Mouse (Mus musculus): ENCODE results near the gene Zfp574. TPM values are rescaled to one million over a fixed set of nuclear protein-coding genes. Genes with fewer than 3 reads are reported as not detected.

Zfp574 gene
- total RNA-seq, 1 experiment, result 18.9 TPM

DNA sequence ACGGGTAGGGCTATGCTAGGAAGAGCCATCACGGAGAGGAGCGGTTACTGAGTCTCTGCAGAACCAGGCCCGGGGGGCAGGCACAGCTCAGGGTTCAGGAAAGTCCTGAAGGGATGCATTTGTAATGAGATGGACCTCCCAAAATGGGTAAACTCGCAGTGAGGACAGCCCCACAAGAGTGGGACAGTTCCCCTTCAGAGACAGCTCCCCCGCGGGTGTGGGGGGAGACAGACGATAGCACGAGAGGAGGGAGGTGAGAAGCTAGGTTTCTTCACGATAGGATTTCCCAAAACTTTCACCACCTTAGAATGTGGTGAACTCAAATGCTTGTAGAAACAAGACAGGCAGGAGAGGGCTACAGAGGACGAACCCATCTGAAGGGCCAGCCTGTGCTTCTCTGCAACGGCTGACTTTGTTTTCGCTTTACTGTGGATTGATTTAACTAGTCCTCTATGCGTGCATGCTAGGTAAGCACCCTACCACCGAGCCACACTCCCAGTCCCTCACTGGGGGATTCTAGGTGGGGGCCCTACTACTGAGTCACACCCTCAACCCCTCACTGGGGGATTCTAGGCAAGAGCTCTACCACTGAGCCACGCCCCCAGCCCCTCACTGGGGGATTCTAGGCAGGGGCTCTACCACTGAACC lies 40.7 kb downstream of the Zfp574 start:
- Histone ChIP-seq H3K36me3 (ENCODE audit: control insufficient read depth, insufficient read depth, low read length, poor library complexity, severe bottlenecking) (no peaks in the 10 kb centered on the region), H3K27ac (ENCODE audit: insufficient read depth, low read depth, low read length, poor library complexity, severe bottlenecking) (no peak overlapping the region), H3K9me3 (ENCODE audit: control insufficient read depth, insufficient read depth, low read depth, low read length) (no peaks in the 10 kb centered on the region), H3K4me3 (ENCODE audit: insufficient read depth in 1 of 2, low read depth in 1 of 2, low read length in 2 of 2, poor library complexity in 1 of 2, severe bottlenecking in 1 of 2) (no peak overlapping the region), H3K9ac (ENCODE audit: insufficient read depth, low read depth, low read length, poor library complexity, severe bottlenecking) (no peak overlapping the region), H3K4me1 (ENCODE audit: control insufficient read depth in 2 of 2, insufficient read depth in 2 of 2, low read length in 2 of 2, poor library complexity in 1 of 2) (peaks cover 3 to 7% of the 10 kb centered on the region in 2 experiments; a peak in 2 of 4 replicates)
- TF ChIP-seq HCFC1 (IDR thresholded peaks at IDR 0.05; ENCODE audit: borderline replicate concordance, insufficient read depth, low read length) (no peak), ZNF384 (IDR thresholded peaks at IDR 0.05; ENCODE audit: low read depth, low read length) (no peak), CHD2 (IDR thresholded peaks at IDR 0.05; ENCODE audit: low read depth, low read length) (no peak), ZC3H11A (IDR thresholded peaks at IDR 0.05; ENCODE audit: borderline replicate concordance, low read depth, low read length) (no peak), MAFK (IDR thresholded peaks at IDR 0.05; ENCODE audit: insufficient read depth, low read depth, low read length) (no peak)
- DNase-seq (ENCODE audit: low read depth, low spot score), result no peak
- in situ Hi-C loops (cut with MboI; ENCODE audit: low sequenced_read_pairs in 2 of 2, unreplicated experiment in 2 of 2), result no loop called here

DNA sequence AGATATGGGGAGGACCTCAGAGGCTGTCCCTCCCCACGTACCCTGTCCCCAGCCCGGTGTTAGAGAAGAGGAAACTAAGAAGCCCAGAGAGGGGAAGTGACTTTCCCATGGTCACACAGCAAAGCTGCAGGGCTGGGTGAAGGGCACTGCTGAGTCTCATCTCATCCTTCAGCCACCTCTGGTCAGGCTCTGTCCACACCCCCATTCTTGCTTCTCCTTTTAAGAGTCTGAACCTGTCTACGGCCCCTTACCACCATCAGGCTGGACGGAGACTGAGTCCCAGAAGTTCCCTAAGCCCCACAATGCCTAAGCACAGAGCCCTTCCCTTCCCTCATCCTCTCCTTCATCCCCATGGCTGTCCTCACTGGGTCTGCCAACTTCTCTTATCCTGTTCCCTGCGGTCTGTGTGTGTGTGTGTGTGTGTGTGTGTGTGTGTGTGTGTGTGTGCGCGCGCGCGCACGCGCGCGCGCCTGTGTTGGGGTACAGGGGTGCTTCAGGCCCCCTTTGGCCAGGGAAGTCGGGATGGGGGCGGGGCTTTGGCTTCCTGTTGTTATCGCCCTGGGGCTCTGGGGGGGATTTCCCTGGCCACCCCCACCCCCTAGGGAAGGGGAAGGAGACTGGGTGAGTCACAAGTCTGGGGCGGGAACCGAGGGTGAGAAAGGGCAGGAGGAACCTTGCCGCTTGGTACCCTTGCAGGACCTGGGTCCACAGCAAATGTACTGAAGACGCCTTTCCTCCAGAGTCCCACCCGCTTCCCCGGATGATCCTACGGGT lies 47.9 kb downstream of the Zfp574 start:
- Histone ChIP-seq H3K9me3 (ENCODE audit: control insufficient read depth, insufficient read depth, low read depth, low read length) (no peaks in the 10 kb centered on the region), H3K4me1 (ENCODE audit: control insufficient read depth in 2 of 2, insufficient read depth in 2 of 2, low read length in 2 of 2, poor library complexity in 1 of 2) (peaks cover 0 to 18% of the 10 kb centered on the region in 2 experiments; a peak in 2 of 4 replicates), H3K27ac (ENCODE audit: insufficient read depth, low read depth, low read length, poor library complexity, severe bottlenecking) (no peak overlapping the region), H3K36me3 (ENCODE audit: control insufficient read depth, insufficient read depth, low read length, poor library complexity, severe bottlenecking) (no peaks in the 10 kb centered on the region), H3K9ac (ENCODE audit: insufficient read depth, low read depth, low read length, poor library complexity, severe bottlenecking) (no peak overlapping the region), H3K4me3 (ENCODE audit: insufficient read depth in 1 of 2, low read depth in 1 of 2, low read length in 2 of 2, poor library complexity in 1 of 2, severe bottlenecking in 1 of 2) (peak overlapping the region in 1 of 2 experiments; percentile 24; a peak in 1 of 4 replicates)
- in situ Hi-C loops (cut with MboI; ENCODE audit: low sequenced_read_pairs in 2 of 2, unreplicated experiment in 2 of 2), result no loop called here
- no peak for DNase-seq (ENCODE audit: low read depth, low spot score)
- TF ChIP-seq MAFK (IDR thresholded peaks at IDR 0.05; ENCODE audit: insufficient read depth, low read depth, low read length) (no peak), ZC3H11A (IDR thresholded peaks at IDR 0.05; ENCODE audit: borderline replicate concordance, low read depth, low read length) (no peak), HCFC1 (IDR thresholded peaks at IDR 0.05; ENCODE audit: borderline replicate concordance, insufficient read depth, low read length) (no peak), CHD2 (IDR thresholded peaks at IDR 0.05; ENCODE audit: low read depth, low read length) (no peak), ZNF384 (IDR thresholded peaks at IDR 0.05; ENCODE audit: low read depth, low read length) (no peak)

DNA sequence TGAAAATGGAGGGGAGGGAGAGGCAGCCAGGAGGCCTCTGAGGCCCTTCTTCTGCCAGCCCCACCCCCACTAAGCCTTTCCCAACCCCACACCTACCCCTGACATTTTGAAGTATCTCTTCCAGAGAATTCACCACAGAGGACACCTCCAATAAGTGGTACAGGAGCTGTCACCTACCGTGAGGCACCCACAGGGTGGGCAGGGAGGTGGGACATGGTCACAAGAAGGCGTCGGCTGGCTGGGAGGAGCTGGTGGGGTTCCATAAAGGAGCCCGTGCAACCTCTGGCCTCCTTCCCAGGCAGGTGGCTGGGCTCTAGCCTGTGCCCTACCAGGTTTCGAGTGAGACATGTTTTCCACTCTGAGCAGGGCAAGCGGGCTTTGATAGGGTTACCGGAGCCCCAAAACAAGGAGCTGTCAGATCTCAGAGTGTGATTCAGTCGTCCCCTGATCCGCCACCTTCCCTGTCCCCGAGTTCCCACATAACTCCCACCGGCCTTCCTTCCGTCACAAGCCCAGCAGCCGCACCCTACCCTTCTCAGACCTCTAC lies 48.9 kb downstream of the Zfp574 start:
- H3K9me3 ChIP-seq (ENCODE audit: control insufficient read depth, insufficient read depth, low read depth, low read length), result no peaks in the 10 kb centered on the region

DNA sequence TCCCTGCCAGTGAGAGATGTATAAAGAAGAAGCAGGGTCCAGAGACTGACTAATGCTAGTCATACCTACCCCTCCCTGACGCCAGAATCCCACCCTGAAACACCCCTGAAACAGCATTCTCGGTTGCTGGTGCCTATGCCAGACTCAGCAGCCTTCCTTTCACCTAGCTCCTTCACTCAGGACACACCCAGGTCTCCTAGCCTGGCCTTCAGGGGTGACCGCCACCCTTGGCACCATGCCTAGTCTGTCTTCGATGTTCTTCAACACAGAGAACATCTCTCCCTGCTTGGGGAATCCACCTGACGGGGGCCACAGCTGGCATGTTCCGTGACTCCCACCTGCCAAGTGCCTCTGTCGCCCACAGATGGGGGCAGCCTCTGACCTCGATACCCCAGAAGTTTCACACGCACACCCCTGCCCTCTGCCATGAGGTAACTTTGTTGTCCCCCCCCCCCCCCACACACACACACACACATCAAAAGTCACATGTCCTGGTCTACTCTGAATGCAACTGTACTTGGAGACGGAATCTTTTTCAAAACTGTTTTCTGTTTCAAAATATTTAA lies 53.4 kb downstream of the Zfp574 start:
- Histone ChIP-seq H3K36me3 (ENCODE audit: control insufficient read depth, insufficient read depth, low read length, poor library complexity, severe bottlenecking) (no peaks in the 10 kb centered on the region), H3K9ac (ENCODE audit: insufficient read depth, low read depth, low read length, poor library complexity, severe bottlenecking) (no peak overlapping the region), H3K9me3 (ENCODE audit: control insufficient read depth, insufficient read depth, low read depth, low read length) (no peaks in the 10 kb centered on the region), H3K27ac (ENCODE audit: insufficient read depth, low read depth, low read length, poor library complexity, severe bottlenecking) (no peak overlapping the region), H3K4me3 (ENCODE audit: insufficient read depth in 1 of 2, low read depth in 1 of 2, low read length in 2 of 2, poor library complexity in 1 of 2, severe bottlenecking in 1 of 2) (no peak overlapping the region), H3K4me1 (ENCODE audit: control insufficient read depth in 2 of 2, insufficient read depth in 2 of 2, low read length in 2 of 2, poor library complexity in 1 of 2) (peaks cover 0 to 8% of the 10 kb centered on the region in 2 experiments; a peak in 1 of 4 replicates)
- in situ Hi-C loops (cut with MboI; ENCODE audit: low sequenced_read_pairs in 2 of 2, unreplicated experiment in 2 of 2), result no loop called here
- TF ChIP-seq HCFC1 (IDR thresholded peaks at IDR 0.05; ENCODE audit: borderline replicate concordance, insufficient read depth, low read length) (no peak), CHD2 (IDR thresholded peaks at IDR 0.05; ENCODE audit: low read depth, low read length) (no peak), ZC3H11A (IDR thresholded peaks at IDR 0.05; ENCODE audit: borderline replicate concordance, low read depth, low read length) (no peak), ZNF384 (IDR thresholded peaks at IDR 0.05; ENCODE audit: low read depth, low read length) (no peak), MAFK (IDR thresholded peaks at IDR 0.05; ENCODE audit: insufficient read depth, low read depth, low read length) (no peak)
- DNase-seq (ENCODE audit: low read depth, low spot score), result no peak

More for the DNA sequence above, 48.9 kb downstream of the Zfp574 start:
- Histone ChIP-seq H3K9ac (ENCODE audit: insufficient read depth, low read depth, low read length, poor library complexity, severe bottlenecking) (no peak overlapping the region), H3K36me3 (ENCODE audit: control insufficient read depth, insufficient read depth, low read length, poor library complexity, severe bottlenecking) (no peaks in the 10 kb centered on the region), H3K4me1 (ENCODE audit: control insufficient read depth in 2 of 2, insufficient read depth in 2 of 2, low read length in 2 of 2, poor library complexity in 1 of 2) (peaks cover 0 to 18% of the 10 kb centered on the region in 2 experiments; a peak in 2 of 4 replicates), H3K27ac (ENCODE audit: insufficient read depth, low read depth, low read length, poor library complexity, severe bottlenecking) (no peak overlapping the region), H3K4me3 (ENCODE audit: insufficient read depth in 1 of 2, low read depth in 1 of 2, low read length in 2 of 2, poor library complexity in 1 of 2, severe bottlenecking in 1 of 2) (no peak overlapping the region)
- TF ChIP-seq ZC3H11A (IDR thresholded peaks at IDR 0.05; ENCODE audit: borderline replicate concordance, low read depth, low read length), result no peak
- TF ChIP-seq CHD2 (IDR thresholded peaks at IDR 0.05; ENCODE audit: low read depth, low read length), result no peak
- TF ChIP-seq ZNF384 (IDR thresholded peaks at IDR 0.05; ENCODE audit: low read depth, low read length), result no peak
- no peak for TF ChIP-seq HCFC1 (IDR thresholded peaks at IDR 0.05; ENCODE audit: borderline replicate concordance, insufficient read depth, low read length)
- no peak for TF ChIP-seq MAFK (IDR thresholded peaks at IDR 0.05; ENCODE audit: insufficient read depth, low read depth, low read length)
- no peak for DNase-seq (ENCODE audit: low read depth, low spot score)
- in situ Hi-C loops (cut with MboI; ENCODE audit: low sequenced_read_pairs in 2 of 2, unreplicated experiment in 2 of 2), result no loop called here
